Mouse (Mus musculus) 3T3-L1 (cell line): ENCODE results near the gene Bco1.

Source experiments
- DNase-seq: peaks from one replicate; pipeline ENCODE4 v3.0.0-alpha.2; 2015; ENCODE audit warnings: low read depth, low spot score

Gene Bco1

GRCm38 (mm10) chr8:117095647-117096046 is at the start of gene Bco1:
Bco1 (plus strand) TSS chr8:117095854.
- DNase-seq: no peak

- DNase-seq: no peak
Observed at GRCm38 (mm10) chr8:117049444-117049843, 46.2 kb upstream of the Bco1 start.

GRCm38 (mm10) chr8:117050763-117051162 is 44.9 kb upstream of the Bco1 start:
- DNase-seq: no peak

GRCm38 (mm10) chr8:117051316-117051715 is 44.3 kb upstream of the Bco1 start:
- DNase-seq: no peak

DNA sequence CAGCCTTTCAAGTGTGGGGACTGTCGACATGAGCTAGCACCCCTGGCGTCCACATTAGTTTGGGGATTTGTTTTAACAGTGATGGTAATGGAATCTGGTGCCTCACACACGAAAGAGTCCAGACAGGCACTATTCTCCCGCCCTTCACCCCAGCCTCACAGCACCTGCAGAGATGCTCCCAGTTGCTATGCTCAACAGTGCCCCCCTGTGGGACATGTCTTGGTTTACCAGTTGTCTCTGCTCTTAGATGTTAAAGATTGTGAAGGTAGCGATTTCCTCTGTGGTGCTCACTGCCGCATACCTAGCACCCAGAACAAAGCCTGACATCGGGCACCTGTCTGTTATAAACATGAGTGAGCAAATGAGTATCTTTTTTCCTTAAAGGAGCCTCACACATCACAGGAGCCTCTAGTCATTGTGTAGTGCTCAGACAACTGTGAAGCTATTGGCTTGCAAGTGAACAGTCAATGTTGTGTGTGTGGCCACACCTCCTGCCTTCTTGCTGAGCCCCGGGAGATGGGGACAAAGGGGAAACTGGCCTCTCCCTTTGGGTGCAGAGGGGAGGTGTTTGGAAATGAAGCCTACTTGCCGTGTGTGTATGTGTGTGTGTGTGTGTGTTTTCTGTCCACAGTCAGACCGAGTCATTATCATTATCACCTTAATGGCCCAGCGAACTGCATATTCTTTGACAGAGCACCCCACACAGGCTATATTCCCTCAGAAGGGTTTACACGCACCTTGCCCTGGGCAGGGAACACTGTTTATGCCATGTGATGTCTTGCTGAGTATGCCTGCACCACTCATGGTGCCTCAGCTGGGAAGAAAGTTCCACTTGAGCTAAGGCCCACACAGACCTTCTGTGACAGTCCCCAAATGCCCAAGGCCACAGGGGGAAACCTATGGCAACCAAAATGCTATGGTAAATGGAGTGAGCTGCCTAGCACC is 42.2 kb upstream of the Bco1 start:
- peak; percentile 34 for DNase-seq

- DNase-seq: no peak
Observed at GRCm38 (mm10) chr8:117054146-117054545, 41.5 kb upstream of the Bco1 start.

DNA sequence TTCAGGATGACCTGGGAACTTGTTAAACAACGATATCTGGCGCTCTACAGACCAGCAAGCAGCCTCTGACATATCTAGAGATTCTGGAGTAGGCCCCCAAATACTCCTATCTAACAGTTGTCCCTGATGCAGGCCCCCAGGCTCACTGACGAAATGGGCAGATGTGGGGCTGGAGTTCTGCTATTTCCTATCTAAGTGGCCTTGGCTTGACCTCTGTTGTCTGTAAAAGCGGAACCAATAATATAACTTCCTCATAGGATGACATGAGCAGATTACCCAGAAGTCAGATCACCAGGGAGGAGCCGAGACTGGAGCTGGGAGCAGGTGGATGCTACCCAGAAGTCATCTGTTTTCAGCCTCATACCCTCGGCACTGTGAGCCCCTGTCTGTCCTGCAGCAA is 40.6 kb upstream of the Bco1 start:
- no peak for DNase-seq

DNA sequence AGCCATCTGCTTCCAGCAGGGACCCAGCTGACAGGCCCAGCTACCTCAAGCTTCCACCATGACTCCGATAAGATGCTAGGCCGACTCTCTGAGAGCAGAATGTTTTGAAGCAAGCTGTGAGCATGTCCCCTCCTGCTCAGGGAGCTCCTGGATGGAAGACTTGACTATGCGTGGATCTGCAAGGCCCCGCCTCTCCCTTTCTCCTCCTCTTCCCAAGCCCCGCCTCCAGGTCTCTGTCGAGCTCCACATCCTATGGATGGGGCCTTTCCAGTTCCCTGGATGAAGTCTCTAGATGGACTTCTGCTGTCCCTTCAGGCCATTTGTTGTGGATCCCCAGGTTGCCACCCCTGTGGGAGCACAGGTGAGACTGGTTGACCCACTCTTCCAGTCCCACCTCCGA is 36.6 kb upstream of the Bco1 start:
- no peak for DNase-seq

DNA sequence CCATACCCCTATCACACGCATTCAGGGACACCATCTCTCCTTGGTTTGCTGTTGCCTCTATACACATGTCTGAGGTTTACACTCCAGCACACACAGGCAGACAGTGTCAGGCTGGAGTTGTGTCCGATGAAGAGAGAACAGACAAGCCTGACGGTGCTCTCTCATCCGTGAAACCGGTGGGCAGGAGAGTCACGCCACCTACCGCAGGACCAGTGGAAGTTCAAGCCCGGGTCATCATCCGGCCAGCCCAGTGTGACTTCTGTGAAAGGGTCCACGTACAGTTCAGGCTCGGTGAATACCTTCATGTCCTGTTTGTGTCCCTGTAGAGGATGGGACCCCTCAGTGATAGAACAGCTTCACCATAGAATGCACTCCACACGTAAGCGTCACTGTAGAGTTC is 35.3 kb upstream of the Bco1 start:
- no peak for DNase-seq

GRCm38 (mm10) chr8:117061180-117061880 is 34.3 kb upstream of the Bco1 start:
- DNase-seq: no peak

GRCm38 (mm10) chr8:117066955-117067354 is 28.7 kb upstream of the Bco1 start:
- no peak for DNase-seq

DNA sequence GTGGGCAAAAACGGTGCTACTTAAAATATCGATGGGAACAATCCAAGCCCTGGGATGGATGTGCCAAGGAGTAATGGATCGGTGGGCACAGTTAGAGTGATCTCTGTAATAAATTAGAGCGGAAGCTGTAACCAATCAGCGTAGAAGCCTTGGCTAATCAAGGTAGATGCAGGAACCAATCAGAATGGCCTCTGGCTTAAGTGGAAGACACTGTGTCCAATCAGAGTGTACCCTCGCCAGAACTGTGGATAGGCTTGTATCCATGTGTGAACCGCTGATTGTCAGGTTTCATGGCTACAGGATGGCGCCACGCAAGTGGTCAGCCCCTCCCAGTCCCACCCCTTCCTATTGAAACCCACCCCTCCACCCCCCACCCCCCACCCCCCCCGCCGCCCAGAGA is 28.3 kb upstream of the Bco1 start:
- DNase-seq: no peak

DNA sequence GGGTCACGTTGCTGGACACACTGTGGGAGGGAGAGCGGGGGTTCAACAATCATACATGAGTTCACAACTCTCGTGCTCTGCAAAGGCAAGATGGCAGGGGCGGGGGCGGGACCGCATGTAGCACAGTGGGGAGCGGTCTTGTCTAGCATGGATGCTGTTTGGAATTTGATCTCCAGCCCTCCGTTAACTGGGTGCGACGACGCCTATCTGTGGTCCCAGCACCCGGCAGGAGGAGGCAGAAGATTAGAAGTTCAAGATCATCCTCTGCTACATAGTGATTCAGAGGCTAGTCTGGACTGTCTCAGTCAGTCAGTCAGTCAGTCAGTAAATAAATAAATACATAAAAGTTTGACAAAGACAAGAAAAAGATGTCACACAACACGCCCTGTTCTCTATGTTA is 27.4 kb upstream of the Bco1 start:
- DNase-seq: no peak

GRCm38 (mm10) chr8:117069708-117070107 is 25.9 kb upstream of the Bco1 start:
- DNase-seq: peak; percentile 73

DNA sequence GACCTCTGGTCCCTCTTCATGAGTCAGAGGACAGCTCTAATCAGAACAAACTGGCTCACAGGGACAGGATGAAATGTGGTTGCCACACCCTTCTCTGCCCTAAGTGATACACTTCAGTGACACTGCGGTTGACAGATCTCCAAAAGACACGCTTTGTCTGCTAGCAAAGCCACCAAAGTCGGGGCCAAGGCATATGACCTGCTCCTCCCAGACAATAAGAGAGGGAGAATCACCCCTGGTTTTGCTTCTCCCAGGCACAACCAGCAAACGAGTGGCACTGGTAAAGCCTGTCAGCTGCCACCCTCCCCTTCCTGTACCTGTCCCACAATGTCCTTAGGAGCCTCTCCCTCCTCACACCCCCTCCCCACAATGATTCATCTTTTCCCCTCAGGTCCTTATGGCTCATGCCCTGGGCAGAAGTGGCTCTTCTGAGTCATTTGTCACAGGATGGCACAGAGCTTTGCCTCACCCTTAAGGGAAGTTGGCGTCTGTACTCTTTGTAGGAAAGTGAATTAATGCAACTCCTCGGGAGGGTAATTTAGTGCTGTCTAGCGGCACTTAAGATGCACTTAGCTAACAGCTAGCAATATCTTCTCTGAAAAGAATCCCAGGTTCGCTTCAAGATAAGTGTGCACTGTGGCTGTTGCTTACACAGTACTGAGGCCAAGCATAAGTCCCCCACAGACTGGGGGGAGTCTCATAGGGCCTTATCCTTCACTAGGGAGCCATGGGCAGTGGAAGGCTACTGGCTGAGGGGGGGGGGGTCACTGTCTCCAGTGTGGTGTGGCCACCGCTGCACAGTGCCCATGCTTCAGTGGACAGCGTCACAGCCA is 21.1 kb upstream of the Bco1 start:
- peak; percentile 50 for DNase-seq

GRCm38 (mm10) chr8:117078367-117078926 is 17.2 kb upstream of the Bco1 start:
- no peak for DNase-seq

- no peak for DNase-seq
Observed at GRCm38 (mm10) chr8:117079652-117080051, 16.0 kb upstream of the Bco1 start.

- no peak for DNase-seq
Observed at GRCm38 (mm10) chr8:117082399-117082872, 13.2 kb upstream of the Bco1 start, which contains the start of gene Pkd1l2. Pkd1l2 (minus strand) TSS chr8:117082449.

- peak; percentile 13 for DNase-seq
Observed at GRCm38 (mm10) chr8:117082947-117083559, 12.6 kb upstream of the Bco1 start.

GRCm38 (mm10) chr8:117085521-117085920 is 10.1 kb upstream of the Bco1 start:
- peak; percentile 45 for DNase-seq

GRCm38 (mm10) chr8:117087036-117087435 is 8.6 kb upstream of the Bco1 start:
- no peak for DNase-seq
